Mouse (Mus musculus): ENCODE results near the gene Tmem37.

Tmem37 gene

DNA sequence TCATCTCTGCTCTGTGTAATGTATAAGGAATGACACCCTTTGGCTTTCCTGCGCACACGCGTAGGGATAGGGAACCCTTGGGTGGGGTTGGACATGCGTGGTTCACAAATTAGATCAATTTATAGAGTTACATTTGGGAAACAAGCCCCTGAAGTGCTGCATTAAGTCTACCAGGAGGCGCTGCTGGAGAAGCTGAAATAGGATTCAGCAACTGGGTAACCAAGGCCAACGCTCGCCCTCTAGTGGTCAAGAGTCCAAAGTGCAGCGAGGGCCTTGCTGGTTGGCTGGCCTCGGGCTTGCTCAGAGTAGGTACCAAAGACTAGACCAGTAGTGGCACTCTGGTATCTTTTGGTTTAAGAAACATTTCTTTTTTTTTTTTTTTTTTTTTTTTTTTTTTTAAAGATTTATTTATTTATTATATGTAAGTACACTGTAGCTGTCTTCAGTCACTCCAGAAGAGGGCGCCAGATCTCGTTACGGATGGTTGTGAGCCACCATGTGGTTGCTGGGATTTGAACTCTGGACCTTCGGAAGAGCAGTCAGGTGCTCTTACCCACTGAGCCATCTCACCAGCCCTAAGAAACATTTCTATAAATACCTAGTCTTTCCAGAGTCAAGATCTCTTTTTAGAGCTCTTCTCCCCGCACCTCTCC is 19.7 kb upstream of the Tmem37 start:
- DNase-seq (ENCODE audit: low spot score in 2 of 2): peak; percentile 67 to 77

GRCm38 (mm10) chr1:120090880-120091570 is 17.2 kb upstream of the Tmem37 start:
- peak in 1 of 2 experiments; percentile 34 for DNase-seq (ENCODE audit: low spot score in 2 of 2)

- DNase-seq (ENCODE audit: low spot score in 2 of 2): no peak
These were observed 15.3 kb upstream of the Tmem37 start for GRCm38 (mm10) chr1:120089180-120089579.

DNA sequence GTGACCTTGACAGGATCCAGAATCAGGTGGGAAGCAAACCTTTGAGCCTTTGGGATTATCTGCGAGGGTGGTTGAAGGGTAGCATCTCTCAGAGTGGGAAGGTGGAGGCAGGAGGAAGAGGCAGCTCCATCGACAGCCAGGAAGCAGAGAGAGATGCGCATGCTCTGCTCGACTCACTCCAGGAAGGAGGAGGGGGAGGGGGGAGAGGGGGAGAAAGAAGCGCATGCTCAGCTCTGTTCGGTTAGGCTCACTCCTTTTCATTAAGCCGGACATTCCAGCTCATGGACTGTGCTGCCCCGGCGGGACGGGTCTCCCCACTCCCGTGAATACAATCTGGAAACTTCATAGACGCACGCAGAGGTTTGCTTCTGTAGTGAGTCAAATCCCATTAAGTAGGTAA is 12.8 kb upstream of the Tmem37 start:
- DNase-seq (ENCODE audit: low spot score in 2 of 2): no peak

- no peak for DNase-seq (ENCODE audit: low spot score in 2 of 2)
These were observed 11.8 kb upstream of the Tmem37 start for GRCm38 (mm10) chr1:120085696-120086095.

DNA sequence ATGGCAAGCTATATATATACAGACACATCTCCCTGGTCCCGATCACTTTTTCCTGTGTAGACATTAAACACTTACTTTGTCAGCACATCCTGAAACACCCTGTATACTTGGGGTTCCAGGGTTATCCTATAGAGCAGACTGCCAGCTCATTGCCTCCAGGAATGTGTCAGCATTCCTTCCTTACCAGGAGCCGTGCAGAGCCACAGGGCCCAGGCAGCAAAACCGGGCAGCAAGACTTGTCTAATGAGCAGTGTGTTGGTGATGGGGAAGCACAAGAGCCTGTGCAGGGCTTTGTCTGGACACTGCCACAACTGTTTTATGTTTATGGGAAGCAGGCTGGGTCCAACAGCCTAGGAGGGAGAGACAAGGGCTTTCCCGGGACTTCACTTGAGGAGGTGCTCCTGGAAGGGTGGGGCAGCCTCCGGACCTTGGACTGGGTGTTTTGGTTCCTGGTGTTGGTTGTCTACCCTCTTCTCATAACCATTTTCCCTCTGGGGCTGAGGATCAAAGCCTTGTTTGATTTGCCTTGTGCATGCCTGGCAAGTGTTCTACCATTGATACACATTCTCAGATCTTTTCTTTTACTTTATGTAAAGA is 10.1 kb upstream of the Tmem37 start:
- DNase-seq (ENCODE audit: low spot score in 2 of 2): no peak

- DNase-seq (ENCODE audit: low spot score in 2 of 2): no peak
These were observed 9.2 kb upstream of the Tmem37 start for GRCm38 (mm10) chr1:120082957-120083585.

DNA sequence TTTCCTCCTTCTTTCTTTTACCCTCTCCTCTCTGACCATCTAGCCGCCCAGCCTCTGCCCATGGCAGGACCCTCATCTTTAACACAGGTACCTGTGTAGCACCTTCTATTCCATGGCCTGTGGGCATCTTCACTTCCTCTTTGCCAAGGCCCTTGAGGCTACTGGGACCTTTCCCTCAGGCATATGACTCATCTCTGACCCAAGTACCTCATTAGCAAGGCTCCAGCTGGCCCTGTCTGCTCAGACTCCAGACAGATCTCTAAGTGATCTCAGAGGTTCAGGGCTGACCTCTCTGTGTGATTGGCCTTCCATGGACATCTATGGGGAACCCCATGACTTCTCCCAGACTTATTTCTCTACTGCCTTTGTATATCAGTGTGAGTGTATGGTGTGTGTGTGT is 6.8 kb upstream of the Tmem37 start:
- no peak for DNase-seq (ENCODE audit: low spot score in 2 of 2)

- DNase-seq (ENCODE audit: low spot score in 2 of 2): no peak
These were observed 4.0 kb upstream of the Tmem37 start for GRCm38 (mm10) chr1:120077746-120078410.

- peak in 1 of 2 experiments; percentile 62 for DNase-seq (ENCODE audit: low spot score in 2 of 2)
These were observed 1.6 kb upstream of the Tmem37 start for GRCm38 (mm10) chr1:120075507-120075906.

GRCm38 (mm10) chr1:120074931-120075330 is 1.1 kb upstream of the Tmem37 start:
- no peak for DNase-seq (ENCODE audit: low spot score in 2 of 2)

- no peak for DNase-seq (ENCODE audit: low spot score in 2 of 2)
These were observed 431 bp upstream of the Tmem37 start for GRCm38 (mm10) chr1:120074307-120074702.

GRCm38 (mm10) chr1:120072900-120073299 is 974 bp downstream of the Tmem37 start:
- DNase-seq (ENCODE audit: low spot score in 2 of 2): no peak

- DNase-seq (ENCODE audit: low spot score in 2 of 2): no peak
These were observed 2.7 kb downstream of the Tmem37 start for GRCm38 (mm10) chr1:120071133-120071532.

GRCm38 (mm10) chr1:120070168-120070567 is 3.7 kb downstream of the Tmem37 start:
- DNase-seq (ENCODE audit: low spot score in 2 of 2): no peak

DNA sequence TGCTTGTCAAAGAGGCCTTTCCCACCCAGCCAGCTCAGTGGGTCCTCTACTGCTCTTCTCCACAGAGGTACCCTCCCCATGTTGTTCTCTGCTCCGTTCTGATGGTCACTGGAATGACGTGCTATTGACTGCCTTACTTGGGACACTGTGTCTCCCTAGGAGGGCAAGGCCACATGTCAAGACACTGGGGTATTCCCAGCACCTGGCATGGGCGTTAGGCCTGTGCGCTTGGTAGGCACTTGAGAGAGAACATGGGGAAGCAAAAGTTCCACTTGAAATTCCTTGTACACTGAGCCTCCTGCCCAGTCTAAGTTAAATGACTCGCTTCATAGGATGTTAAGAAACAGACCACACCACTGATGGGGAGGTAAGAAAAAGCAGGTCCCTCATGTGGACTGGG is 4.8 kb downstream of the Tmem37 start:
- DNase-seq (ENCODE audit: low spot score in 2 of 2): no peak

GRCm38 (mm10) chr1:120066625-120067024 is 7.2 kb downstream of the Tmem37 start:
- DNase-seq (ENCODE audit: low spot score in 2 of 2): no peak

DNA sequence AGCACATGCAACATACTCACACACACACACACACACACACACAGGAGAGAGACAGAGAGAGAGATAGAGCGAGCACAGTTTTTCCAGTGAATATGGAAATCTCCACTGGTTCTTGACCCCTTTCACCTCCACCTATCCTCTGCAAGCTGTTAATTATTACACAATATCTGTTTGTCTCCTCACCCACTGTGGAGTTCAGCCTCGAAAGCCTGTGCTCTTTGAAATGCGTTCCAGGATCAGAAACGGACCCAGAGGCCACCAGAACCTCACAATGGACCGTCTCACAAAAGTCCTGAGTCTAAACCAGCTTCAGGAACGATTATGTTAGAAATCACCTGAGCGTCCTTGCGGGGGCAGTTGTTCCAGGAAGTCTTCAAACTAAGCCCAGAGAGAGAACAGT is 7.7 kb downstream of the Tmem37 start:
- no peak for DNase-seq (ENCODE audit: low spot score in 2 of 2)

GRCm38 (mm10) chr1:120064036-120064682 is 9.7 kb downstream of the Tmem37 start:
- DNase-seq (ENCODE audit: low spot score in 2 of 2): no peak

DNA sequence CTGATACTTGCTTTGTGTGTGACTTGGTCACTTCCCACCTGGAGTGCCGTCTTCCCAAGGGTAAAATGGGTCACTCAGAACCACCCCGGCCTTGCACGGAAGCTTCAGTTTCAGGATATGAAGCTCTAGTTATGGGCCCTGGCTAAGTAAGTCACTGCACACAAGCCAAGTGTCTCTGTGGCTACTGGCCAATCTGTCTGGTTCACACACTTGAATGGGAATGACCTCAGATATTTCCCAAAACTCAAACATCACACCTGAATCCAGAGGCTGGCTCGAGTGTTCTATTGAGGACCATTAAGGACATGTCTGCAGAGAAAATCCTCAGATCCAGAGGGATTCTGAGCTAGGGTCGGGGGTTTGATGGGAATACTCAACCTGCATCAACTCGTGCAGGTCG is 11.6 kb downstream of the Tmem37 start:
- DNase-seq (ENCODE audit: low spot score in 2 of 2): no peak

GRCm38 (mm10) chr1:120060687-120061086 is 13.2 kb downstream of the Tmem37 start:
- no peak for DNase-seq (ENCODE audit: low spot score in 2 of 2)
